Mouse (Mus musculus): ENCODE data around the gene Casp3. TPM values are rescaled to one million over a fixed set of nuclear protein-coding genes. Genes with fewer than 3 reads are reported as not detected.
"Not testable (repeated sequence)": the region's sequence is repeated elsewhere in the genome, so short reads cannot be mapped to it uniquely, and the experiment has no call there.

Gene Casp3
- polyA plus RNA-seq (2011; ENCODE audit: insufficient read depth, insufficient read length, low replicate concordance, missing spikeins): 26.1 and 28.9 TPM in 2 replicates

DNA sequence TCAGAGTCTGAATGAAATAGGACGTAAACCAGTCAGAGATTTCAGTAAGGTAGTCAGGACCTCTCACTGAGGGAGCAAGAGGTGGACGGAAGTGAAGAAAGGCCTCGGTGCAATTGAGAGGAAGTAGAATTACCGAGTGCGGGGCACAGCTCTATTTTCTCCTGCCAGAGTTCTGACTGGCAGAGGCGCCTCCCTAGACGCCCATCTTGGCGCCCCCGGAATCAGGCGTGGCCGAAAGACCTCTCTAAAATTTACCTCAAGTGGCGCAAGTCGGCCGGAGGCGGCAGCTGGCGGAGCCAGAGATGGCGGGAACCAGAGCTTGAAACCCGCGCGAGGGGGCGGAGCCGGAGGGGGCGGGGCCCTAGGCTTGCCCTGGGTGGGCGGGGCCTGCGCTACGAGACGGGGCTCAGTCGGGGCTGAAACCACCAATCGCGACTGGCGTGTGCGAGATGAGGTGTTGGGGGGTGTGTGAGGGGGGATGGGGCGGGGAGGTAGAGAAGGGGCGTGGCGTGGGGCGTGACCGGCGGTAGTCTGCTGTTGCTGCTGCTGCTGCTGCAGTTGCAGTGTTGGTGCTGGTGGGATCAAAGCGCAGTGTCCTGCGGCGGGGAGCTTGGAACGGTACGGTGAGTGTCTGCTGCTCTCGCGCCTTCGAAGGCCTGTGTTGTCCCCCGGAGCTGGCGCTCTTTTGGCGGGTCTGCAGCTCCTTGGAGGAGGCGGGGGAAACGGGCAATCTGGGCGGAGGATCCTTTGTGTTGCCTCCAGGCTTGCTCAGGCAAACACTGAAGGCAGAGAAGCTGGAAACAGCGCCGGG, at the start of gene Casp3, which contains the start of gene Primpol:
Gene Casp3, plus strand, starts transcription at position 413 of the 811 bp plus-strand sequence.
Gene Primpol, minus strand, starts transcription at position 334 of the 811 bp plus-strand sequence.
- 1% methylated on average over 54 of the region's 54 CpGs for WGBS
- TF ChIP-seq CTCF (IDR thresholded peaks at IDR 0.05; ENCODE audit: control insufficient read depth, insufficient read depth, low read length) (no peak), POLR2A (IDR thresholded peaks at IDR 0.05; ENCODE audit: borderline replicate concordance, control insufficient read depth, low read depth, low read length) (peak; percentile 98)
- Histone ChIP-seq H3K27ac (ENCODE audit: control insufficient read depth, insufficient read depth, low read depth, low read length, poor library complexity) (peak within 1 kb of the TSS; percentile 87), H3K4me1 (ENCODE audit: control insufficient read depth, insufficient read depth, low read length) (no peaks in the 10 kb centered on the region), H3K4me3 (replicated peaks; ENCODE audit: control insufficient read depth, low read depth, low read length) (peak within 1 kb of the TSS; percentile 94)

DNA sequence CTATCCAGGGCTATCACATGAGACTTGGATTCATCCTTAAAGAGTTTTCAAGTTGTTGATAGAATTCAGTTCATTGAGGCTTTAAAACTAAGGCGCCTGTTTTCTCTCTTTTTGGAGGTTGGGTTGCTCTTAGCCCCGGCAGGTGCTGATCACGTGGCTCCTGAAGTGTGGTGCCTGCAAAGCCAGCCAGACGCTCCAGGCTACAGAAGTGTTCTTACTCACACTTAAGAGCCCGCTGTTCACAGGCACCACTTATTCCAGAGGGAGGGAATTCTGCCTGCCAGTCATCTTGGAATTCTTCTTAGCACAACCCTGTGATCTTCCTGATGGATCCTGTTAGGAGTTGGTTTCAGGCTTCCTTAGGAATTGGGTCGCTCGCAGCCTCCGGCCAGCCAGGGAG, 49.1 kb upstream of the Casp3 start:
- Histone ChIP-seq H3K4me1 (ENCODE audit: control insufficient read depth, insufficient read depth, low read length) (no peaks in the 10 kb centered on the region), H3K27ac (ENCODE audit: control insufficient read depth, insufficient read depth, low read depth, low read length, poor library complexity) (no peak overlapping the region), H3K4me3 (replicated peaks; ENCODE audit: control insufficient read depth, low read depth, low read length) (no peak overlapping the region)
- 92% methylated on average over 8 of the region's 8 CpGs for WGBS
- TF ChIP-seq POLR2A (IDR thresholded peaks at IDR 0.05; ENCODE audit: borderline replicate concordance, control insufficient read depth, low read depth, low read length): no peak
- TF ChIP-seq CTCF (IDR thresholded peaks at IDR 0.05; ENCODE audit: control insufficient read depth, insufficient read depth, low read length): no peak

DNA sequence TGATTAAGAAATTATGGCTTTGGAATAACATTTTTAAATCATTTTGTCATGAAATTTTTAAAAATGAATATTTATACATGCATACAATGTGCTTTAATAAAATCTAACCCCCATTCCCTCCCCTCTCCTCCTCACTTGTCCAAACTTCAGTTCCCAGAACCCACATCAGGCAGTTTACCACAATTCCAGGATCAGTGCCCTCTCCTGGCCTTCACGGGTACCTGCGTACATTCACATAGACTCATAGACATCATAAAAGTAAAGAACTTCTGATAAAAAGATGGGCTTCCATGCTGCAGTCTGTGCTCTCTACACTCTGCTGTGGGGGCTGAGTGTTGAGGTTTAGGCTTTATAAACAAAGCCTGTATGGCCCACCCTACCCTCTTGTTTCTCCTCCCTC, 48.1 kb upstream of the Casp3 start:
- H3K27ac ChIP-seq (ENCODE audit: control insufficient read depth, insufficient read depth, low read depth, low read length, poor library complexity): no peak overlapping the region
- WGBS: 80% methylated on average over 2 of the region's 2 CpGs
- TF ChIP-seq CTCF (IDR thresholded peaks at IDR 0.05; ENCODE audit: control insufficient read depth, insufficient read depth, low read length): peak; percentile 32; the same call in 1 of the 2 replicates
- TF ChIP-seq POLR2A (IDR thresholded peaks at IDR 0.05; ENCODE audit: borderline replicate concordance, control insufficient read depth, low read depth, low read length): no peak

DNA sequence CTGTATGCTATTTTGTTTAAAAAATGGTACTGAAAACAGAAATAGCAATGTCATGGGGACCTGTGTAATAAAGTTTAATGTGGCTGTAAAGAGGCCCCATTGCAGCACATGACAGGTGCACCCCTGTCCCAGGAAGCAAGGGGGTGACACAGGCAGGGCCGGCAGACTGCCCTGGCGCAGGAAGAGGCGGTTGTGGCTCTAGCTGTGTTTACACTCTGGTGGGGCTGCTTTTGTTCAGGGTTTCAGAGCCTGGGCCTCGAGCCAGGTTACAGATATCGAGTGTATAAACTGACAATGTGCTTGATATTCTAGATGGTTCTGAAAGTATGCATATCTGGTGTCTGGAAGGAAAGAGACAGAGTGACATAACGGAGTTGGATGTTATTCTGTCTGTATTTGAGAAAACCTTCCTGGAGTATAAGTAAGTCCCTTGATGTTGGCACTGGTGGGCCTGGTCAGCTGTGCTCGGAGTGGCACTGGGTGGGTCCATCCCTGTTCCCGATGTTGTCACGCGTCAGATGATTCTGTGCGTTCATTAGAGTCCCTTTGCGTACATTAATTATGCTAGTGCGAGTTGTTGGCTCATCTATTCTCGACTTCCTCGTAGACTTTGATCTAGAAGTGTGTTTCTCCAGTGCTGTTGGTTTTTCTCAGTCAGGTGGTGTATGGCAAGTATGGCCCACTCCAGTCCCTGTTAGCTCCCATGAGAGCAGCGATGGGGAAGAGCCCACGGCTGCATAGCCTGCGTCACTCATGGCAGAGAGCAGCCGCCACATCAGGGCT, 47.2 kb upstream of the Casp3 start:
- Histone ChIP-seq H3K4me1 (ENCODE audit: control insufficient read depth, insufficient read depth, low read length) (no peaks in the 10 kb centered on the region), H3K27ac (ENCODE audit: control insufficient read depth, insufficient read depth, low read depth, low read length, poor library complexity) (no peak overlapping the region), H3K4me3 (replicated peaks; ENCODE audit: control insufficient read depth, low read depth, low read length) (no peak overlapping the region)
- TF ChIP-seq CTCF (IDR thresholded peaks at IDR 0.05; ENCODE audit: control insufficient read depth, insufficient read depth, low read length) (no peak), POLR2A (IDR thresholded peaks at IDR 0.05; ENCODE audit: borderline replicate concordance, control insufficient read depth, low read depth, low read length) (no peak)
- 75% methylated on average over 19 of the region's 19 CpGs for WGBS

More for the DNA sequence above, 48.1 kb upstream of the Casp3 start:
- Histone ChIP-seq H3K4me3 (replicated peaks; ENCODE audit: control insufficient read depth, low read depth, low read length) (no peak overlapping the region), H3K4me1 (ENCODE audit: control insufficient read depth, insufficient read depth, low read length) (no peaks in the 10 kb centered on the region)

DNA sequence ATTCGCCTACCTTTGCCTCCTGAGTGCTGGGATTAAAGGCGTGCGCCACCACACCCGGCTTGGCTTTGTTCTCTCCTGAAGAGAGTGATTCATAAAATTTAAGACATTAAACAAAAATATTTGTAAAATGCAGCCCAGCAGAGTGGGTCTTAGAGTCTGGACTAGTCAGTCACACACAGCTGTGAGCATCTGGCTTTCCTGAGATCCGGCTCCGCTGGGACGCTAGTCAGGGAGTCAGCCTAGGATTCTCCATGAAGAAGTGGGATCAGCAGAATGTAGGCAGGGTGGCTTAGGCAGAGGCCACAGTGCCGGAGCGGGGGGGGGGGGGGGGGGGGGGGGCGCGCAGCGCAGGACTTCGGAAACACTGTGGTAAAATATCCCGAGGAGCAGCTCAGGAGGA, 46.4 kb upstream of the Casp3 start:
- WGBS: 94% methylated on average over 10 of the region's 14 CpGs
- H3K4me3 ChIP-seq (replicated peaks; ENCODE audit: control insufficient read depth, low read depth, low read length): no peak overlapping the region
- no peak overlapping the region for H3K27ac ChIP-seq (ENCODE audit: control insufficient read depth, insufficient read depth, low read depth, low read length, poor library complexity)
- TF ChIP-seq POLR2A (IDR thresholded peaks at IDR 0.05; ENCODE audit: borderline replicate concordance, control insufficient read depth, low read depth, low read length): no peak
- no peak for TF ChIP-seq CTCF (IDR thresholded peaks at IDR 0.05; ENCODE audit: control insufficient read depth, insufficient read depth, low read length)
- peaks cover under 1% of the 10 kb centered on the region for H3K4me1 ChIP-seq (ENCODE audit: control insufficient read depth, insufficient read depth, low read length)

DNA sequence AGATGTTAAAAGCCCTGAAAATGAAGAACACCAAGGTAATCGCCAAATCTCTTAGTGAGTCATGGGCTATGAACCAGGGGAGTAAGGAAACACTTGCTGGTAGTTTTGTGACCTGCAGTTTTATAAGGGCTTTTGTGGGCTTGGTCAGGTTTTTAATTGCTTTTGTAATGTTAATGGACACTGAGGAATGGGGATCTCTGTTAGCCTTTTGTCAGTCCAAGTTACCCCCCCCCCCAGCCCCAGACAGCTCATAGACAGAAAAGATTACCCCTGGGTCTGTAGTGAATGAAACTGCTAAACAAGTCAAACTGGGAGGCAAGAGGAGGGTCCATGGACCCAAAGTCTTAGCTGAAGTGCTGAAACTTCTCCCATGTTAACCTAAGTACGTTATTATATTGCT, 43.6 kb upstream of the Casp3 start:
- 90% methylated on average over 2 of the region's 2 CpGs for WGBS
- Histone ChIP-seq H3K4me1 (ENCODE audit: control insufficient read depth, insufficient read depth, low read length) (peaks cover 4% of the 10 kb centered on the region), H3K27ac (ENCODE audit: control insufficient read depth, insufficient read depth, low read depth, low read length, poor library complexity) (no peak overlapping the region), H3K4me3 (replicated peaks; ENCODE audit: control insufficient read depth, low read depth, low read length) (no peak overlapping the region)
- no peak for TF ChIP-seq CTCF (IDR thresholded peaks at IDR 0.05; ENCODE audit: control insufficient read depth, insufficient read depth, low read length)
- TF ChIP-seq POLR2A (IDR thresholded peaks at IDR 0.05; ENCODE audit: borderline replicate concordance, control insufficient read depth, low read depth, low read length): no peak

DNA sequence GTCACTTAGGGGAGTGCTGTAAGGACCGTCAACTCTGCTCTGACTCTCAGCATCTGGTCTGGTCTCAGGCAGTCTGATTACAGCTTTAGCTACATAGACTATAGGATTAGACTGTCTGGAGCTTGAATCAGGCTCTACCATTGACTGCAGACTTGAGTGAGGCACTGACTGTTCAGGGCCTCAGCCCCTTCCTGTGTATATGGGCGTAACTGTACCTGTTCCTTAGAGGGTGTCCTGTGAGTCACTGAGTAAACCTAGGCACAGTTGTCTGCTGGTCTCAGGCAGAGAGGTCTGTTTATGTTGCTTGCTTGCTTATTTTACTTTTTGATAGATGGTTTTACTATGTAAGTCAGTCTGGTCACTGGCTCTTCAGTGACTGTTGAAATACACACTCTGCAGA, 43.1 kb upstream of the Casp3 start:
- 88% methylated on average over 2 of the region's 2 CpGs for WGBS

DNA sequence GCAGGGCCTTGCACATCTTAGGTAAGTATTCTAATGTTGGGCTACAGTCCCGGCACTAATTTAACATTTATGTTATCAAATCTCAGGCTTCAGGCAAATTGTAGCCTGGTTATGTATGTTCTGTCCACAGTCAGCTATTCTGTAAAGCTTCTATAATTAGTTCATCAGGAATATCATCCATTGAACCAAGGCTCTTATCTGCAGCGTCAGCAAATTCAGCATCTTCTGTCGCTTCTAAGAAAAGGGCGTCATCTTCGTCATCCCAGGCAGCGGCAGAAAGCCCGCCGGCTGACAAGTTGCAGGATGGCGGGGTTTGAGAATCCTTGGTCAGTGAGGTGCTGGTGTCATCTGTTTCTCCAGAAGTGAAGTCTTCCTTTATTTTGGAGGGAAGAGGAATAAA, 38.3 kb upstream of the Casp3 start:
- no peak for TF ChIP-seq POLR2A (IDR thresholded peaks at IDR 0.05; ENCODE audit: borderline replicate concordance, control insufficient read depth, low read depth, low read length)
- no peak for TF ChIP-seq CTCF (IDR thresholded peaks at IDR 0.05; ENCODE audit: control insufficient read depth, insufficient read depth, low read length)
- Histone ChIP-seq H3K27ac (ENCODE audit: control insufficient read depth, insufficient read depth, low read depth, low read length, poor library complexity) (no peak overlapping the region), H3K4me1 (ENCODE audit: control insufficient read depth, insufficient read depth, low read length) (peaks cover 4% of the 10 kb centered on the region), H3K4me3 (replicated peaks; ENCODE audit: control insufficient read depth, low read depth, low read length) (no peak overlapping the region)
- 93% methylated on average over 9 of the region's 9 CpGs for WGBS

More for the DNA sequence above, 43.1 kb upstream of the Casp3 start:
- no peak overlapping the region for H3K27ac ChIP-seq (ENCODE audit: control insufficient read depth, insufficient read depth, low read depth, low read length, poor library complexity)
- no peak overlapping the region for H3K4me3 ChIP-seq (replicated peaks; ENCODE audit: control insufficient read depth, low read depth, low read length)
- TF ChIP-seq CTCF (IDR thresholded peaks at IDR 0.05; ENCODE audit: control insufficient read depth, insufficient read depth, low read length): no peak
- TF ChIP-seq POLR2A (IDR thresholded peaks at IDR 0.05; ENCODE audit: borderline replicate concordance, control insufficient read depth, low read depth, low read length): no peak
- H3K4me1 ChIP-seq (ENCODE audit: control insufficient read depth, insufficient read depth, low read length): peaks cover 4% of the 10 kb centered on the region

DNA sequence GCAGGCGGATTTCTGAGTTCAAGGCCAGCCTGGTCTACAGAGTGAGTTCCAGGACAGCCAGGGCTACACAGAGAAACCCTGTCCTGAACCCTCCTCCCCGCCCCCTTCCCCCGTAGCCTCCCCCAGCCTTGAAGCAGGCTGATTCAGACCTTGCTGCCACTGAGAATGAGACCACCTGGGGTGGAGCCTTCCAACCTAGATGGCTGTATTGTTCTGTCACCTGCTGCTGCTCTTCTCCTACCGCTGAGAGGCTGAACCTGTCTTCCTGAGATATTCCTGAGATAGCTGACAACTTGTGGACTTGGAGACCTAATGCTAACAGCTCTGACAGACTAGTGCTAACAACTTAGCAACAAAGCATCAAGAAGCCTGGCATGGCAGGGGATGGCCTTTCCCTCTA, 32.8 kb upstream of the Casp3 start:
- WGBS: 81% methylated on average over 4 of the region's 4 CpGs
- H3K4me3 ChIP-seq (replicated peaks; ENCODE audit: control insufficient read depth, low read depth, low read length); H3K27ac ChIP-seq (ENCODE audit: control insufficient read depth, insufficient read depth, low read depth, low read length, poor library complexity); H3K4me1 ChIP-seq (ENCODE audit: control insufficient read depth, insufficient read depth, low read length): not testable (repeated sequence)
